Mouse (Mus musculus): Measurements from ENCODE around the gene 4933411K16Rik.
"Not testable (repeated sequence)": the region's sequence is repeated elsewhere in the genome, so short reads cannot be mapped to it uniquely, and the experiment has no call there.

4933411K16Rik gene

DNA sequence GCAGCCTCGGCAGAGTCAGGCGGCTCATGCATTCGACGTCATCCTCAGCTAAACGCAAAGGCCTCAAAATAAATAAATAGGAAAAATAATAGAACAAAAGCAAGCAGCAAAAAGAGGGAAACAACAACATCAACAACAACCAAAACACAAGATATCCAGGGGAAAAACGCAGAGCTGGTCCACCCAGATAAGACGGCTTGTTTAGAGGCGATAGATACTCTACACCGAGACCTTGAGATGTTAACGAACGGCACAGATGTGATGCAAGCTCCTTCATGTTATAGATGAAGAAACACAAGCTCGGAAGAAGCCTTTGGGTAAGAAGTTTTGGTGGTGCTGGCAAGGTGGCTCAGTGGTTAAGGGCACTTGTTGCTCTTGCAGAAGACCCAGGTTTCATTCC lies 27.0 kb downstream of the 4933411K16Rik start:
- no peak for DNase-seq (ENCODE audit: extremely low spot score)

DNA sequence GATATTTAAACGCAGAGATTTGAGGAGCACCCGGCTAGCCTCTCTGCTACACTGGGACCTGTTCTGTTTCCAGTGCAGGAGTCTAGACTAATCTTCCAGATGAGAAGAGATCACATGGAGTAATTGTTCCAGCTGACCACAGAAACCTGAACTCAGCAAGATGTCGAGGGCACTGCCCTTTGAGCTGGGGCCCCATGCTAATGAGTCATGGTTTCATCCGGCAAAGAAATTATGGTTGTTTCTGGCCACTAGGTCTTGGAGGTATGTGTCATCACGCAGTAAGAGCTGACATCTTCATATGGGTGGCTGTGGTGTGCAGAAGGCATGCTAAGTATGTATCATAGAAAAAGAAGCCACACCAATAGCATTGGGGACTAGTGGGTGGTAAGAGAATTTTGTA lies 27.9 kb downstream of the 4933411K16Rik start:
- DNase-seq (ENCODE audit: extremely low spot score), result no peak

DNA sequence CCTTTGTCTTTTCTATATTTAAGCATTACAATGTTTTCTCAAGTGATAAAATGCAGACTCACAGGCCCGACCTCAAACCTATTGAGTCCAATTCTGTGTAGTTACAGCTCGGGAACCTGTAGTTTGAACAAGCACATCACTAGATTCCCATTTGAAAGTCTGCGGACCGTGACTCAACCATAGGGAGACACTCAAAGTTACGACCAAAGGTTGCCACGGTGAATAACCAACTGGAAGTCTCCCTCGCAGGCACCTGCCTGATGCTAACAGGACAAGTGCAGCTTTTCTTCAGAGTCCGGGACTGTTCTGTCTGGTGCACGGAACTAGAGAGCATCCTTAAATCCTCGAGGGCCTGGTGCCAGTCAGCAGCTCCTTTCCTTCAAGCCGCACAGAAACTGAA lies 28.4 kb downstream of the 4933411K16Rik start:
- no peak for DNase-seq (ENCODE audit: extremely low spot score)

DNA sequence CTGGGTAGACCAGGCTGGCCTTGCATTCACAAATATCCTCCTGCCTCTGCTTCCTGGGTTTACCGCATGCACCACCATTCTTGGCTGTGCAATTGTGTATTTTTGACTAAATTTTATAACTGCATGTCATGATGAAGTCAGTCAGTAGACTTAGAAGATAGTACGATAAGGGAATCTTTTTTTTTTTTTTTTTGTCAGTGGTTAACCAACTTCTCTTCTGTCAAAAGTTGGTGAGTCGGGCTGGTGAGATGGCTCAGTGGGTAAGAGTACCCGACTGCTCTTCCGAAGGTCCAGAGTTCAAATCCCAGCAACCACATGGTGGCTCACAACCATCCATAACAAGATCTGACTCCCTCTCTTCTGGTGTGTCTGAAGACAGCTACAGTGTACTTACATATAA lies 29.6 kb downstream of the 4933411K16Rik start:
- DNase-seq (ENCODE audit: extremely low spot score), result not testable (repeated sequence)

DNA sequence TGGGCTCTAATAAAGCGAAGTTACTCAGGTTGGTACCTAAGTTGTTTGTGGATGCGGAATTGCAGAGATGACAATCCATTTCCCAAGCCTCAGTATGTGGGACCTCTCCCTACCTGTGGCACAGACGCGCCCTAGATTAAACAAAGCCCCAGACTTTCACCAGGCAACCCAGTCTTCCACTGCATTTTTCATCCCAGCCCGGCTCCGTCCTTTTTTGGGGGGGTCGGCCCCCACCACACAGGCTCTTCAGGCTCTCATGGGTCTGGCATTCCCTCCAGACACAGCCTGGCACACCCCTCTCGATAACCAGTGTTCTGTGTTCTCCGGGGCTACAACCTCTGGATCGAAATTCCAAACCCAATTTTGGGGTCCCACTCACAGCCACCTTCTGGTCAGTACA lies 33.6 kb downstream of the 4933411K16Rik start:
- no peak for DNase-seq (ENCODE audit: extremely low spot score)

GRCm38 (mm10) chr19:42086166-42086565 lies 34.1 kb downstream of the 4933411K16Rik start, which contains the start of gene Morn4:
TSS of gene Morn4 (minus strand) at chr19:42086357.
- peak; percentile 95 for DNase-seq (ENCODE audit: extremely low spot score)

GRCm38 (mm10) chr19:42089103-42089747 lies 37.2 kb downstream of the 4933411K16Rik start:
- DNase-seq (ENCODE audit: extremely low spot score), result peak; percentile 47

DNA sequence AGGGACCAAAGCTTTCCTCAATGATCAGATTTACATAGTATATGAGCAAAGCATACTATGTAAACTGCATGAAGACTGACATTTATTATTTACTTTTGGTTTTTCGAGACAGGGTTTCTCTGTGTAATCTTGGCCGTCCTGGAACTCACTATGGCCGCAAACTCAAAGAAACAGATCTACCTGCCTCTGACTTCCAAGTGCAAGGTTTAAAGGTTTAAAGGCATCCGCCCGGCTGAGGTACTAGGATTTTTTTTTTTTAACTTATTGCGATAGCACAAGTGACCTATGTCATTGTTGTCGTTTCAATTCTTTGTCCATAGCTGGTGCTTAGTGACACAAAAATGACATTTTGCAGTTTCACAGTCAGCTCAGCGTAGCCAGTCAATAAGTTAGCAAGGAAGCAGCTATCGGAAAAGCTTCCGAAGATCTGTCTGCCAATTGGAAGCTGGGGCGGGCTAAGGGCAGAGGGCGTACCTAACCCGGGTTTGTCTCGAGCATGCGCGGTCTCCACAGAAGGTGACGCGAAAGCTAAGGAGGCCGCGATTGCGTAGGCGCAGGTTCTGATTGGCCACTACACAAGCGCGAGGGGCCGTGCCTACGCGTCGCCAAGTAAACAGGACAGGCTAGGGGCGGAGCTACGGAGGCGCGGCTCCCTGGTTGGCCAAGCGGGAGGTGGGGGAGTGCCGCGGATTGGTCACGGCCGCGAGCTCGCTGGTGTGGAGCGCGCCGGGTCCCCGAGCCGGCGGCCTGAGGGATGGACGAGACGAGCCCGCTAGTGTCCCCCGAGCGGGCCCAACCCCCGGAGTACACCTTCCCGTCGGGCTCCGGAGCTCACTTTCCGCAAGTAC lies 37.9 kb downstream of the 4933411K16Rik start, which contains the start of gene Pi4k2a:
Gene Pi4k2a (plus strand): TSS at position 723 of the 848 bp plus-strand sequence.
- peak; percentile 97 for DNase-seq (ENCODE audit: extremely low spot score)

GRCm38 (mm10) chr19:42090637-42091141 lies 38.6 kb downstream of the 4933411K16Rik start:
- no peak for DNase-seq (ENCODE audit: extremely low spot score)

DNA sequence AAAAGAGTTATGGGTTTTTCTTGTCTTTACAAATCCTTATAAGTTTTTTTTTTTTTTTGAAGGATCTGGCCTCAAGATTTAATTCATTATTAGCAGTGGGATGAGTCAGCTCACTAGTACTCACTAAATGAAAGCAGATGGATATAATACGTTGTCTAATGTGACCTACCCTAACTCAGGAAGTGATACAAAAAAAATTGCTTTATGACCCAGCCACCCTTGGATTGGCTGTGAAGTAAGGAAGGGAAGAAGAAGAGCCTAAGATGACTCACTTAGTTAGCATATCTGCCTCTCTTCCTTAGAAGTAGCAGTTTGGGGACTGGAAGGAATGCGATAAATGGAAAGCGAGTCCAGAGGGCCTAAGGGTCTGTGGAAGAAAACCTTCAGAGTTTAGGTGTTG lies 47.4 kb downstream of the 4933411K16Rik start:
- no peak for DNase-seq (ENCODE audit: extremely low spot score)
